Mouse (Mus musculus) G1E (cell line): Measurements from ENCODE around the gene Lysmd1.

Source experiments
- CTCF ChIP-seq: IDR thresholded peaks from 2 replicates; pipeline ENCODE4 v1.5.1; 2012; ENCODE audit warnings: low read depth, low read length, inconsistent platforms, mixed read lengths
- GATA1 ChIP-seq: IDR thresholded peaks from 2 replicates; pipeline ENCODE4 v1.6.1; 2012; ENCODE audit warnings: borderline replicate concordance, low read length, inconsistent platforms, mixed read lengths
- GATA2 ChIP-seq: IDR thresholded peaks from 2 replicates; pipeline ENCODE4 v1.6.1; 2012; ENCODE audit warnings: low read depth, low read length, inconsistent platforms, borderline replicate concordance
- POLR2AphosphoS5 ChIP-seq: IDR thresholded peaks from 2 replicates; pipeline ENCODE4 v1.6.1; 2012; ENCODE audit warnings: low read depth, low read length, inconsistent platforms; ENCODE audit not compliant: insufficient replicate concordance
- TAL1 ChIP-seq: conservative IDR thresholded peaks from 2 replicates; pipeline ENCODE4 v1.6.1; 2012; ENCODE audit warnings: low read depth, low read length, inconsistent platforms, mixed read lengths

DNA sequence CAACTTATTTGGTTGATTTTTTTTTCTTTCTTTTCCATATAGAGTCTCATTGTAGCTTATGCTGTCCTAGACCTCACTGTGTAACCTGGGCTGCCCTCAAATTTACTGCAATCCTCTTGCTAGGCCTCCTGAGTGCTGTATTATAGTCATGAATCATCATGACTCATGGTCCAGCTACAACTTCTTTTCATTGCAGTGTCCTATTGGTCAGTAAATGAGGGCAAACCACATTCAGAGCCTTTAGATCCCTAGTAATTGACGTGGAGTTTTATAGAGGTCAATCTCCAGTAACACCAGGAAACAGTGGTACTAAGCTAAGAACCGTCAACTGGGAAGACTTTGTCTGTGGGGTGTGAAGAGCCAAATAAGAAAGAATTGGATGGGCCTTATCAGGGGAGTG is 16.1 kb upstream of the Lysmd1 start:
- TF ChIP-seq CTCF (no peak), GATA1 (no peak), TAL1 (no peak), GATA2 (no peak), POLR2AphosphoS5 (no peak)
